Mouse (Mus musculus): ENCODE measurements around the gene Camk2n1. TPM values are rescaled to one million over a fixed set of nuclear protein-coding genes. Genes with fewer than 3 reads are reported as not detected.

Camk2n1 gene
- total and polyA plus RNA-seq, 2 experiments from 2014 or later = 29.5 to 37.5 TPM

DNA sequence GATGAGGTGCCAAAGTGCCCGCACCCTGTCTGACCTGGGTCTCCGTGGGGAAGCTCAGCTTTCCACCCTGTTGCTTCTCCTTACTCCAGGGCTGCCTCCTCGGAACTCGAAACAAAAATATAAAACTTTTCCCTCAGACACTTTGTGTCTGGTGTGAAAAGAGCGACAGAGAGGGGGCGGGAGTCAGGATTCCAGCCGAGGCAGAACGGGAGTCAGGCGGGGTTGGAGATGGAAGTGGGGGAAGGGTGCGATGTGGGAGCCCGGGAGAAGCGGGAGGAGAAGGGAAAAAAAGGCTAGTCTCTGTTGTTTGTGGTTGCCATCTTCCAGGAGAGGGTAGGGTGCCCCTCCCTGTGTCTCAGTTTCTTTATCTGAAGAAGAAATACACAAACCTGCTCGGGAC lies 41.7 kb downstream of the Camk2n1 start:
- peak; percentile 28 for DNase-seq (ENCODE audit: low spot score)
- no peak for ATAC-seq
- no peak overlapping the region for H3K9ac ChIP-seq (replicated peaks; ENCODE audit: low read length)
- no peaks in the 10 kb centered on the region for H3K36me3 ChIP-seq (ENCODE audit: insufficient read depth, low read length)
- 7% methylated on average over 13 of the region's 13 CpGs for WGBS
- TF ChIP-seq CTCF (IDR thresholded peaks at IDR 0.05; ENCODE audit: low read depth) = no peak; the same call in 1 of the 2 replicates
- no peak overlapping the region for H3K27ac ChIP-seq
- H3K4me1 ChIP-seq (ENCODE audit: insufficient read depth, low read length) = peaks cover 31% of the 10 kb centered on the region
- H3K4me3 ChIP-seq (ENCODE audit: low read length) = no peak overlapping the region
- peak overlapping the region; percentile 35 for H3K4me2 ChIP-seq (ENCODE audit: low read depth, low read length)
- no peaks in the 10 kb centered on the region for H3K27me3 ChIP-seq (ENCODE audit: insufficient read depth, low read length)
- H3K9me3 ChIP-seq (ENCODE audit: low read length) = no peaks in the 10 kb centered on the region

DNA sequence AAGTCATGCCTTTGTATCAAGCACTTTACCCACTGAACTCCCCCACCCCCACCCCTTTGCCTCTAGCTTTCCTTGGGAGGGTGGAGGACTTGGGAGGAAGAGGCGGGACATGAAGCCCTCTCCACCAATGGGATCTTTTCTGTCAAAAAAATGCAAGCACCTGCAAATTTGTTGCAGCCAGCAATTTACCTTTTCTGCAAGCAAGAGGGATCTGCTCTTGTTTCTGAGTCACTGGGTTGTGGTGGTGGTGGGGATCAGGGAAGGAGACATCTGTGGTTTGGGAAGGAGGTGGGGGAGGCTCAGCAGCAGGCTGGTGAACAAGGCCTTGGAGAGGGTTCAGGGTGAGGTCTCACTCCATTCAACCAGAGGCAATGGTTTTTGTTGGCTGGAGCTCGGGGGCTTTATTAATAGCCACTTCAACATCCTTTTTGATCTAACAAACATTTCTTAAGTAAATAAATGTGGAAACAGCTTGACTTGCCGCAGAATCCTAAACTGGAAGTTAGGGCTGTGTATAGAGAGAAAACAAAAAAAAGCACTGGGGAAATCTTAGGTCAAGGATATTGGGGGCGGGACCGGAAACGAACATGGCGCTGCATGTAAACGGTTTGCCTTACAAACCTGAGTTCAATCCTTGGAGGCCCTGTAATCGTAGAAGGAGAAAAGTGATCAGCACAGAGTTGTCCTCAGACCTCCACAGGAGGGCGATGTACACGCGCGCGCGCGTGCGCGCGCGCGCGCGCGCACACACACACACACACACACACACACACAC lies 42.8 kb downstream of the Camk2n1 start:
- DNase-seq (ENCODE audit: low spot score) = peak; percentile 33
- peaks cover 31% of the 10 kb centered on the region for H3K4me1 ChIP-seq (ENCODE audit: insufficient read depth, low read length)
- H3K4me2 ChIP-seq (ENCODE audit: low read depth, low read length) = no peak overlapping the region
- H3K27ac ChIP-seq = no peak overlapping the region
- no peak overlapping the region for H3K4me3 ChIP-seq (ENCODE audit: low read length)
- ATAC-seq = no peak
- no peaks in the 10 kb centered on the region for H3K36me3 ChIP-seq (ENCODE audit: insufficient read depth, low read length)
- no peak overlapping the region for H3K9ac ChIP-seq (replicated peaks; ENCODE audit: low read length)
- H3K27me3 ChIP-seq (ENCODE audit: insufficient read depth, low read length) = no peaks in the 10 kb centered on the region
- no peak for TF ChIP-seq CTCF (IDR thresholded peaks at IDR 0.05; ENCODE audit: low read depth)
- H3K9me3 ChIP-seq (ENCODE audit: low read length) = no peaks in the 10 kb centered on the region
- WGBS = 83% methylated on average over 24 of the region's 24 CpGs

DNA sequence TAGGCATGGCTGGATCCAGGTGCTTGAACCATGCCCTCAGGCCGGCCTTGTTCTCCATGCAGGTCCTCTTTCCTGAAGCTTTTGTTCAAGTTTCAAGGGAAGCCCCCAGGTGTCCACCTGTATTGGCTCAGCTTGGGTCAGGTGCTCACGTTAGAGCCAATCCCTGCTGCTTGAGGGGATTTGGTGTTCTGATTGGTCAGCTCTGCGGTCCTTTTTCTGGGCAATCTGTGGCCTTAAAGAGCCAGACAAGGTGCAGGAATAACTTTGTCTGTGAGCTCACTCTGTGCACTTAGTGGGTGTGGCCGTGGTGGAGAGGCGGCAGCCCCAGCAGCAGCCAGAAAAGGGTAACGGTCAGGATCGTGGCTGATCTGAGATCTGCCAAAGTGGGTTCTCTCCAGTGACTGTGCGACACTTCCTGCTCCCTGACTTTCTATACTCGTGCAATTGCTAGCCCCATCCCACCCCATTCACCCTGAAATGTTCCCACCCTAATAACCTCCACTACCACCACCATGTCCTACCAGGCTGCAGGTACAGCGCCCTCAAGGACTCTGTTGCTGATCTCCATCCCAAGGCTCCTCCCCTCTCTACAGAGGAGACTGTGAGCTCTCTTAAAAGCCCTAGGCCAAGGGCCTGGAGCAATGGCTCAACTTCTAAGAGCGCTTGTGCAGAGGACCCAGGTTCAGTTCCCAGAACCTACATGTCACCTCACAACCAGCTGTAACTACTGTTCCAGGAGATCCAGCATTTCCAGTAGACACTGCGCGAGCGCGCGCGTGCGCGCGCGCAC lies 45.9 kb downstream of the Camk2n1 start:
- WGBS = 84% methylated on average over 21 of the region's 21 CpGs
- Histone ChIP-seq H3K27ac (no peak overlapping the region), H3K9me3 (ENCODE audit: low read length) (no peaks in the 10 kb centered on the region)

DNA sequence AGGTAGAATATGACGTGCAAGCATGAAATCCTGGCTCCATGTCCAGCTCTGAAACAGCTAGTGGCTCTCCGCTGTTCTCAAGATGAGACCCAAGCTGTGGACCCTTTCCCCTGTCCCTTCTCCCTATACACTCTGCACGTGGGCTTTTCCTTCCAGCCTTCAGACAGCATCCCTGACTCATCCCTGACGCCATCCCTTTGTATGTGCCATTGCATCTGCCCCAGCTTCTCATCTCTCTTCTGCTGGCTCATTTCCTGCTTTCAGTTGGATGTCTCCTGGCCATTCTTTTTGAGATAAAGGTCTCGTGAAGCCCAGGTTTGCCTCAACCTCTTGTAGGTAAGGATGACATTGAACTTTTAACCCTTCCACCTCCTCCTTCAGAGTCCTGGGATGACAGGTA lies 46.9 kb downstream of the Camk2n1 start:
- H3K9me3 ChIP-seq (ENCODE audit: low read length) = no peaks in the 10 kb centered on the region
- H3K27ac ChIP-seq = no peak overlapping the region
- peaks cover 22% of the 10 kb centered on the region for H3K4me1 ChIP-seq (ENCODE audit: insufficient read depth, low read length)
- 78% methylated on average over 5 of the region's 5 CpGs for WGBS
- H3K9ac ChIP-seq (replicated peaks; ENCODE audit: low read length) = no peak overlapping the region
- DNase-seq (ENCODE audit: low spot score) = no peak
- no peaks in the 10 kb centered on the region for H3K27me3 ChIP-seq (ENCODE audit: insufficient read depth, low read length)
- no peak overlapping the region for H3K4me3 ChIP-seq (ENCODE audit: low read length)
- ATAC-seq = no peak
- H3K36me3 ChIP-seq (ENCODE audit: insufficient read depth, low read length) = no peaks in the 10 kb centered on the region
- no peak for TF ChIP-seq CTCF (IDR thresholded peaks at IDR 0.05; ENCODE audit: low read depth)
- H3K4me2 ChIP-seq (ENCODE audit: low read depth, low read length) = no peak overlapping the region

More for the DNA sequence above, 45.9 kb downstream of the Camk2n1 start:
- H3K9ac ChIP-seq (replicated peaks; ENCODE audit: low read length) = no peak overlapping the region
- H3K4me1 ChIP-seq (ENCODE audit: insufficient read depth, low read length) = peaks cover 28% of the 10 kb centered on the region
- H3K4me2 ChIP-seq (ENCODE audit: low read depth, low read length) = no peak overlapping the region
- H3K36me3 ChIP-seq (ENCODE audit: insufficient read depth, low read length) = no peaks in the 10 kb centered on the region
- H3K4me3 ChIP-seq (ENCODE audit: low read length) = no peak overlapping the region
- DNase-seq (ENCODE audit: low spot score) (no peak), ATAC-seq (no peak)
- TF ChIP-seq CTCF (IDR thresholded peaks at IDR 0.05; ENCODE audit: low read depth) = no peak
- H3K27me3 ChIP-seq (ENCODE audit: insufficient read depth, low read length) = no peaks in the 10 kb centered on the region

DNA sequence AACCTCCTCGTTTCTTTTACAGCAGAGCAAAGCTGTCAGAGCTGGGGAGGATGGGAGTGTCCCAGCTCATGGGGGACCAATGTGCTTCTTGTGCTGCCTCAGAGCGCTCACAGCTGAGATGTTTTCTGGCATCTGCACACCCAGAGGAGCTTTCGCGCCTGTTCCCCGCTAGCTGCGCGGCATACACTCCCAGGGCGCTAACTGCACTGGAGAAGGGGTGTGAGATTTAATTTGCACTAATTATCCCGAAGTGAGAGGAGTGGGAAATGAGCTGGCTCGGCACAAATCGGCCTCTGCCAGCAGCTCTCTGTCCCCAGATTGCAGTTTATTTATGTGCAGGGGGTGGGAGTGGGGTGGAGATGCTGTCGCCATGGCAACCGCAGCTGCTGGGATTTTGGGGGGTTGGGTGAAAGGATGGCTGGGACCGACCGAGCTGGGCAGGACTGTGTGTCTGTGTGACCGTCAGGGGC lies 50.6 kb downstream of the Camk2n1 start:
- H3K4me3 ChIP-seq (ENCODE audit: low read length) = no peak overlapping the region
- no peaks in the 10 kb centered on the region for H3K27me3 ChIP-seq (ENCODE audit: insufficient read depth, low read length)
- WGBS = 2% methylated on average over 16 of the region's 16 CpGs
- peak overlapping the region; percentile 31 for H3K4me2 ChIP-seq (ENCODE audit: low read depth, low read length)
- H3K27ac ChIP-seq = peak overlapping the region; percentile 70
- ATAC-seq (peak; percentile 82), DNase-seq (ENCODE audit: low spot score) (peak; percentile 89)
- H3K9me3 ChIP-seq (ENCODE audit: low read length) = no peaks in the 10 kb centered on the region
- TF ChIP-seq CTCF (IDR thresholded peaks at IDR 0.05; ENCODE audit: low read depth) = no peak
- H3K36me3 ChIP-seq (ENCODE audit: insufficient read depth, low read length) = no peaks in the 10 kb centered on the region
- no peak overlapping the region for H3K9ac ChIP-seq (replicated peaks; ENCODE audit: low read length)
- peaks cover 18% of the 10 kb centered on the region for H3K4me1 ChIP-seq (ENCODE audit: insufficient read depth, low read length)

DNA sequence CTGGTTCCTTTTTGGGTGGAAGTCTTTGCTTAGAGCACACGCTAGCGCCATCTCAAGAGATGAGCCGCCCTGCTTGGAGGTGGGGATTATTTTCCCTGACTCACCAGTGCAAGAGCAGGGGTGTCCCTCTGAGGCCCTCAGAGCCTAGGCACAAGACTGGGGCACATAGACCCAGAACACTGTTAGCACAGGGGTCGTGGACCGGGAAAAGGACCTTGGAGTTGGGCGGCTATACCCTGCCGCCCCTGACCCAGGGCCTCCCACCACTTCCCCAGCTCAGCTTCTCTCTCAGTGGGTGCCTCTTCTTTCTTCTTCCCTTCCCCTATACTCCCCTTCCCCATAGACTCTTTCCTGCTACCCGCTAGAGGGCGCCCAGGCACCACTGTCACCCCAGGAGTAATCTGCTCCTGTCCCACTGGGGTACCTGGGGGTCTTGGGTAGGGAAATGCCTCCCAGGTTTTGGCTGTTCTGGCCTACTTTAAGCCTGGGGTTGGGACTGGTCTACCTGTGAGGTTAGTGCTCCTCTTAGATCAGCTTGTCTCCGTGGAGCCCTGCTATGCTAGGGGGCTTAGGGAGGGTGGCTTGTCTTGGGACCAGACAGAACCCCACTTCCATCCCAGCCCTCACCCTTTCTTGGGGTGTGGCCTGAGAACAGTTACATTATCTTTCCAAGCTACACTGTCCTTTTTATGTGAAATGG lies 51.2 kb downstream of the Camk2n1 start:
- peak; percentile 63 for DNase-seq (ENCODE audit: low spot score)
- no peaks in the 10 kb centered on the region for H3K9me3 ChIP-seq (ENCODE audit: low read length)
- 9% methylated on average over 10 of the region's 10 CpGs for WGBS
- ATAC-seq = peak; percentile 43
- H3K27me3 ChIP-seq (ENCODE audit: insufficient read depth, low read length) = no peaks in the 10 kb centered on the region
- no peak overlapping the region for H3K9ac ChIP-seq (replicated peaks; ENCODE audit: low read length)
- peak overlapping the region; percentile 31; the same call in 1 of the 2 replicates for H3K4me2 ChIP-seq (ENCODE audit: low read depth, low read length)
- peaks cover 18% of the 10 kb centered on the region for H3K4me1 ChIP-seq (ENCODE audit: insufficient read depth, low read length)
- TF ChIP-seq CTCF (IDR thresholded peaks at IDR 0.05; ENCODE audit: low read depth) = peak; percentile 78
- peak overlapping the region; percentile 70 for H3K27ac ChIP-seq
- no peak overlapping the region for H3K4me3 ChIP-seq (ENCODE audit: low read length)
- H3K36me3 ChIP-seq (ENCODE audit: insufficient read depth, low read length) = no peaks in the 10 kb centered on the region

Data from hindbrain, postnatal 0 days (tissue).